Mouse (Mus musculus) bone marrow, adult 2 months (tissue): ENCODE results near the gene 2010300C02Rik.

Experiments
- CTCF ChIP-seq: fragments of 200-500 bp; IDR thresholded peaks from 2 replicates; pipeline ENCODE4 v1.5.1; 2011; ENCODE audit warnings: low read length, control low read depth; ENCODE audit not compliant: control insufficient read depth, insufficient read depth
- POLR2A ChIP-seq: fragments of 200-500 bp; IDR thresholded peaks from 2 replicates; pipeline ENCODE4 v1.6.1; 2011; ENCODE audit warnings: low read depth, mild to moderate bottlenecking, control low read depth, low read length, borderline replicate concordance; ENCODE audit not compliant: control insufficient read depth

GRCm38 (mm10) chr1:37719030-37719723, 708 bp downstream of the 2010300C02Rik start:
- no peak for TF ChIP-seq CTCF
- no peak for TF ChIP-seq POLR2A
